Mouse (Mus musculus) stomach, embryonic 16.5 days (tissue): ENCODE data around the gene Foxo3. TPM values are rescaled to one million over a fixed set of nuclear protein-coding genes. Genes with fewer than 3 reads are reported as not detected.

Experiments used
- ATAC-seq: fragments of 200-750 bp; cut with Nextera tagmentation; 2 replicates; pipeline ENCODE4 v1.8.0; 2017; ENCODE audit warnings: moderate number of reproducible peaks, moderate TSS enrichment; ENCODE audit not compliant: insufficient read depth, low FRiP score
- H3K27ac ChIP-seq: fragments of 300-500 bp; sonication (generic); 2 replicates; pipeline ENCODE4 v1.5.1; 2014; ENCODE audit warnings: low read length
- H3K27me3 ChIP-seq: fragments of 300-500 bp; sonication (generic); 2 replicates; pipeline ENCODE4 v1.6.1; 2014; ENCODE audit warnings: low read length, control low read depth, mixed read lengths; ENCODE audit not compliant: control insufficient read depth, insufficient read depth
- H3K36me3 ChIP-seq: fragments of 300-500 bp; sonication (generic); 2 replicates; pipeline ENCODE4 v1.6.1; 2014; ENCODE audit warnings: low read length; ENCODE audit not compliant: control insufficient read depth, insufficient read depth
- H3K4me1 ChIP-seq: fragments of 300-500 bp; sonication (generic); 2 replicates; pipeline ENCODE4 v1.6.1; 2014; ENCODE audit warnings: low read length, control low read depth, mixed read lengths; ENCODE audit not compliant: control insufficient read depth, insufficient read depth
- H3K4me2 ChIP-seq: fragments of 300-500 bp; sonication (generic); 2 replicates; pipeline ENCODE4 v1.6.1; 2014; ENCODE audit warnings: low read depth, low read length, mixed read lengths
- H3K4me3 ChIP-seq: fragments of 300-500 bp; sonication (generic); replicated peaks from 2 replicates; pipeline ENCODE4 v1.5.1; 2014; ENCODE audit warnings: mild to moderate bottlenecking, low read length
- H3K9ac ChIP-seq: fragments of 300-500 bp; sonication (generic); 2 replicates; pipeline ENCODE4 v1.6.1; 2014; ENCODE audit warnings: low read length
- H3K9me3 ChIP-seq: fragments of 300-500 bp; sonication (generic); replicated peaks from 2 replicates; pipeline ENCODE4 v1.6.1; 2016; ENCODE audit warnings: low read length, control low read depth; ENCODE audit not compliant: control insufficient read depth
- WGBS: fragments of 180-500 bp; shearing (Covaris S2); extraction: QIAGEN DNeasy Blood & Tissue Kit; methylation state at CpG from one replicate; pipeline ENCODE4 v1.1.7; 2014; 5-methylcytosine and 5-hydroxymethylcytosine counted together
- polyA plus RNA-seq: library from polyadenylated mRNA; unstranded; fragments of >200 nt; fragmentation: Nextera tagmentation; extraction: Ambion mirVana; gene quantifications from 2 replicates; pipeline ENCODE4 v1.2.1, GENCODE M21; 2015

Foxo3 gene
- polyA plus RNA-seq, 1 experiment from 2014 or later, result 7.2 TPM

DNA sequence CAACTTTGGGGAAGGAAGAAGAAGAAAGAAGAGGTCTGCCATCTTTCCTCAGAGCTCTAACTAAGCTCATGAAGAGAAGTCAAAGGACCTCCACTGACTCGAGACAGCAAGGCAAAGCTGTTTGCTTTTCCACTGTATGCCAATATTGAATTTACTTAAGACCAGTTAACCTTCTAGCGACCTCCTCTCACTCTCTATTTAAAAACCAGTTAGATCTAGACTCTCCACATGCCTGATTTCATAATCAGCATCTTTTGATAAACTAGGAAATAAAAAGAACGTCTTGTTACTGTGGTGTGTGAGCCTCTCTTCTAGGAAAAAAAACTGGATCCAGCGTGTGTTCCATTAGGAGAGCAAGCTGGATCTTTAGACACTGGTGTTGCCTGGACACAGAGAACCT, 28.4 kb downstream of the Foxo3 start:
- Histone ChIP-seq H3K9ac (no peak overlapping the region), H3K27ac (peak overlapping the region; percentile 70), H3K4me1 (peaks cover 60% of the 10 kb centered on the region), H3K9me3 (no peaks in the 10 kb centered on the region), H3K36me3 (no peaks in the 10 kb centered on the region), H3K4me2 (peak overlapping the region; percentile 25), H3K4me3 (no peak overlapping the region), H3K27me3 (no peaks in the 10 kb centered on the region)
- WGBS, result 38% methylated on average over 4 of the region's 4 CpGs
- ATAC-seq, result peak; percentile 44; the same call in 1 of the 2 replicates

DNA sequence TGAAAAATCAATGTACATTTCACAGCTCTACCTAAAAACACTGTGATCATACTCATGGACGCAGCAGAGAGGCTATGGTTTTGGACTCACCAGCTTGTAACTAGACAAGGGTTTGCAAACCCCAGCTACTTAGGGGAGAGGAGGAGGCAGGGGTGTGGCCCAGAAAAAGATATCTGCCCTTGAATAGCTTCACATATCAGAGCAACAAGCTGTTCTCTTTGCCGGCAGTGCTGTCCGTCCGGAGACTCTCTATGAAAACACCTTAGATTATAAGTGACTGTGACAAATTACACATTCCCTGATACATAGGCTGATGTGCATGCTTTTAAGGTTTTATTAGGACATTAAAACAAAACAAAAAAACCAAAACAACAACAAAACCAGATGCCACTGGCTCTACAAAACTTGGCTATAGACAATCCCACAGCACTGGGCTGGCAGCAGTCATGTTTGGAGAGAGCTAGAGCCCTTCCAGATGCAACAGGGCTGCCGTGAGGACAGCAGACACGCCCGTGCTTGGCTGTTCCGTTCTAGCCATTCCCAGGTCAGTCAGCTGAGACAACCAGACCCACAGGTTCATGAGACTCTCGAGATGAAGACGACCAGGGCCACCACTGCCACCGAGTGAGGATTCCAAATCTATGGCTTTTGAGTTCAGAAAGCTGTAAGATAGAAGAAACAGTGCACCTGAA, 29.3 kb downstream of the Foxo3 start:
- no peaks in the 10 kb centered on the region for H3K36me3 ChIP-seq
- 0 out of 2 replicates have a peak overlapping the region, but pooled peaks have one; percentile 25 for H3K4me2 ChIP-seq
- H3K27me3 ChIP-seq, result no peaks in the 10 kb centered on the region
- ATAC-seq, result no peak
- no peak overlapping the region for H3K9ac ChIP-seq
- peaks cover 60% of the 10 kb centered on the region for H3K4me1 ChIP-seq
- H3K4me3 ChIP-seq, result no peak overlapping the region
- H3K9me3 ChIP-seq, result no peaks in the 10 kb centered on the region
- peak overlapping the region; percentile 38 for H3K27ac ChIP-seq
- 44% methylated on average over 11 of the region's 11 CpGs for WGBS

DNA sequence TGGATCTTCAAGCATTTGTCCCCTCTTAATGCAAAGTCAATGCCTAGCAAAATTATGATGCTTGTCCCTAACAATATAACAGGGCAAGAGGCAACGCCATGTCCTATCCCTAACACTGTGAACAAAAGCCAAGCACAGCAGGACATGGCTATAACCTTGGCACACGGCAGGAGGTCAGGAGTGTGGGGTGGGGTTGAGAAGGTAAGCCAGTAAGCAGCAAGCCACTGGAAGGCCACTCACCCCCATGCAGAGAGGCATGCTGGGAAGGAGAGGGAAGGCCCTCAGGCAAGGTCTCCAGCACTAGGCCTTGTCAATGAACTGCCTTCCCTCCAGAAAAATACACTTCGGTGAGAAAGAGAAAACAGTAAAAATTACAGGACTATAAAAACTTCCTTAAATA, 30.1 kb downstream of the Foxo3 start:
- no peak overlapping the region for H3K9ac ChIP-seq
- peaks cover 52% of the 10 kb centered on the region for H3K4me1 ChIP-seq
- ATAC-seq, result no peak
- H3K4me2 ChIP-seq, result no peak overlapping the region
- H3K27ac ChIP-seq, result no peak overlapping the region
- no peak overlapping the region for H3K4me3 ChIP-seq
- no peaks in the 10 kb centered on the region for H3K9me3 ChIP-seq
- H3K27me3 ChIP-seq, result no peaks in the 10 kb centered on the region
- H3K36me3 ChIP-seq, result no peaks in the 10 kb centered on the region
- WGBS, result 70% methylated on average over 3 of the region's 3 CpGs

DNA sequence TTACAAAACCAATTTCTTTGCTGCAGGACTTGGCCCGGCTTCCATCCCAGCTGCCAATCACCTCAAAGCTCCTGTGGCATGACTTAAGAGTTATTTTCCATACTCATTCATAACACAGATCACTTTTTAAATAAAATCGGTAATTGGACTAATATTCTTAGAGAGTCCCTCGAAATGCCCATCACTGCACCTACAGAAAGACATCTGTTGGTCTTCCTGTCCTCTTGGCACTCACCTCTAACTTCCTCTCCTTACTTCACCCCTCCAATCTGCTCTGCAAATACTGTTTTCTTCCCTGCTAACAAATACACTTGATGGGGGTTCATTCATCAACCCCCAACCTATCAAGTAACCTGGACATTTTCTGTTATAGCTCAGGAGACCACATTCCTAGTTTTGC, 30.9 kb downstream of the Foxo3 start:
- Histone ChIP-seq H3K27me3 (no peaks in the 10 kb centered on the region), H3K4me3 (no peak overlapping the region), H3K27ac (no peak overlapping the region), H3K9ac (no peak overlapping the region), H3K36me3 (no peaks in the 10 kb centered on the region), H3K4me1 (peaks cover 44% of the 10 kb centered on the region), H3K9me3 (no peaks in the 10 kb centered on the region), H3K4me2 (no peak overlapping the region)
- ATAC-seq, result no peak
- WGBS, result 89% methylated on average over 3 of the region's 3 CpGs

DNA sequence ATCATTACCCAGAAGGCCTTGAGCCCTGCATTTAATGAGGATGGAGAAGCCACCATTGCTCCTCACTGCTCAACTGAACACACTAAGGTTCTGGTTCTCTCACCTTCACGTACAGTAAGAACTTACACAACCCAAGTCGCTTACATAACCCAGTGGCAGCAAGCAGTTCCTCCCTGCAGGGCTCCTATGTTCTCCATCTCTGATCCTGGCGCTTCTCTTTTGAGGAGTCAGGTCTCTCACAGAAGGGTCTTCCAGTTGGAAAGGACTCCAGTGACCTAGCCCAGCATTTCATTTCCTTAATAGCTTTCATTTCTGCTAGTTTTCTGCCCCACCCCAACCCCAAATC, 31.3 kb downstream of the Foxo3 start:
- Histone ChIP-seq H3K27ac (no peak overlapping the region), H3K4me1 (peaks cover 40% of the 10 kb centered on the region), H3K4me3 (no peak overlapping the region), H3K9me3 (no peaks in the 10 kb centered on the region), H3K9ac (no peak overlapping the region), H3K27me3 (no peaks in the 10 kb centered on the region), H3K4me2 (no peak overlapping the region), H3K36me3 (no peaks in the 10 kb centered on the region)
- ATAC-seq, result no peak
- 83% methylated on average over 3 of the region's 3 CpGs for WGBS

DNA sequence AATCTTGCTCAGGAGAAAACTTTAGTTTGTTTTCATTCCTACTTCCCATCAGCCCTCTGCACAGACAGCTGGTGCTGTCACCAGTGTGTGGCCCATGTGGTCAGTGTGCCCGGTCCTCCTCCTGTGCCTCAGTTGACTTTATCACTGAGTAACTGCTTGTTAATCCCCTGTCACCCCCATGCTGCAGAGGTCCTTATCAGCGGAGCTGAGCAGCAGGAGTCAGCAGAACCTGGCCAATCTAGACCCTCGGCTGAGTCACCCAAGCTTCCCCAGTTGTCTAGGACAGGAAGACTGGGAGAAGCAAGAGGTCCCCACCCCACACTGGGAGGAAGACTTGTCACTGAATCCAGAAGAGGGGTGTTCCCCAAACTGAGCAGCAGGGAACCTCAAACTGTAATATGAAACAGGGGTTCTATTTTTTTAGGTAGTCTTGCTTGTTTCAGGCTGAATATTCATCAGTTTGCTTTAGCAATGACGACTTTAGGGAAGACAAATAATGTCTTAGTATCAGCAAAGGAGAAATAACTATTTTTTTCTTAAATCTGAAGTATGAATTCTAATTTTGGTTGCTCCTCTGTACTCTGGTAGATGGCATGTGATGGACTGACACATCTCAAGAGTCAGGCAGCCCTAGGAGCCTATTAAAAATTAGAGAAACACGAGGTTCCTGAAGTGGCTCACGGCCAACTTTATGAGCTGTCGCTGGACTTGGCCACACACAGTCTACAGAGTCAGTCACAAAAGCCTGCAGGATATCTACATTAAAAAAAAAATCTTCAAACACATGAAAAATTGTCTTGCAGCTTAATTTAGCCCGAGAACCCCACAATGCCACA, 31.9 kb downstream of the Foxo3 start:
- no peaks in the 10 kb centered on the region for H3K36me3 ChIP-seq
- H3K9me3 ChIP-seq, result no peaks in the 10 kb centered on the region
- H3K9ac ChIP-seq, result no peak overlapping the region
- peak; percentile 45; the same call in 1 of the 2 replicates for ATAC-seq
- no peak overlapping the region for H3K4me3 ChIP-seq
- no peak overlapping the region for H3K4me2 ChIP-seq
- 57% methylated on average over 8 of the region's 8 CpGs for WGBS
- peaks cover 37% of the 10 kb centered on the region for H3K4me1 ChIP-seq
- H3K27ac ChIP-seq, result no peak overlapping the region
- H3K27me3 ChIP-seq, result no peaks in the 10 kb centered on the region

DNA sequence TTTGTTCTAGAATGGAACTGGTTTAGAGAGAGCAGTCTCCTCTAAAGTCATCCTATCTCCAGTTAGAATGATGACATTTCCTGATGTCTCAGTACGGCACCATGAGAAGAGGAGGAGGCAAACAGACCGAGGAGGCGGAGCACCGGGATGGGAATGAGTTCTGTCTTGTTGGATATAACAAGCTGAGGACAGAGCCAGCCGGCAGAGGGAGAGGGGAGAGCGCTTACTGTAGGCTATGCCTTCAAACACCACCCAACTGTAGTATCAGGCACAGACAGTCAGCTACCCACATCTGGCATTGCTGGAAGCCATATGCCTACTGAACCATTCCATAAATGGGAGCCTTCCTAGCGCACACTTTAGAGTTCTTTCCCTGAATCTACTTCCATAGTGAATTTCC, 32.6 kb downstream of the Foxo3 start:
- ATAC-seq, result no peak
- Histone ChIP-seq H3K9me3 (no peaks in the 10 kb centered on the region), H3K4me1 (peaks cover 36% of the 10 kb centered on the region), H3K27me3 (no peaks in the 10 kb centered on the region), H3K27ac (no peak overlapping the region), H3K4me2 (no peak overlapping the region), H3K36me3 (no peaks in the 10 kb centered on the region), H3K4me3 (no peak overlapping the region), H3K9ac (no peak overlapping the region)
- 86% methylated on average over 7 of the region's 7 CpGs for WGBS

DNA sequence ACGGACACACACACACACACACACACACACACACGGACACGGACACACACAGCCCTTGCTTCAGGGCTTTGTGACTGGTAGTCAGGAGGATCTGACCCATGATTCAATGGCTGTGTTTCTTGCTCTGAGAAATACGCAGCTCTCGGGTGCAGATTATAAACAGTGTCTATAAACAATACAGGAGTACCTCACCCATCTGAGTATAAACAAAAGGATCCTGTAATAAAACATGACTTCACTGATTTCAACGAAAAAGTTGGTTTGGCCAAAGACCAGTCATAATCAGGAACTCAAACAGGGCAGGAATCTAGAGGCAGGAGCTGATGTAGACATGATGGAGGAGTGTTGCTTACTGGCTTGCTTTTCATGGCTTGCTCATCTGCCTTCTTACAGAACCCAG, 34.1 kb downstream of the Foxo3 start:
- Histone ChIP-seq H3K4me3 (no peak overlapping the region), H3K27me3 (no peaks in the 10 kb centered on the region), H3K9ac (no peak overlapping the region), H3K9me3 (no peaks in the 10 kb centered on the region), H3K27ac (no peak overlapping the region), H3K4me2 (no peak overlapping the region), H3K4me1 (peaks cover 29% of the 10 kb centered on the region), H3K36me3 (no peaks in the 10 kb centered on the region)
- 63% methylated on average over 6 of the region's 6 CpGs for WGBS
- no peak for ATAC-seq

DNA sequence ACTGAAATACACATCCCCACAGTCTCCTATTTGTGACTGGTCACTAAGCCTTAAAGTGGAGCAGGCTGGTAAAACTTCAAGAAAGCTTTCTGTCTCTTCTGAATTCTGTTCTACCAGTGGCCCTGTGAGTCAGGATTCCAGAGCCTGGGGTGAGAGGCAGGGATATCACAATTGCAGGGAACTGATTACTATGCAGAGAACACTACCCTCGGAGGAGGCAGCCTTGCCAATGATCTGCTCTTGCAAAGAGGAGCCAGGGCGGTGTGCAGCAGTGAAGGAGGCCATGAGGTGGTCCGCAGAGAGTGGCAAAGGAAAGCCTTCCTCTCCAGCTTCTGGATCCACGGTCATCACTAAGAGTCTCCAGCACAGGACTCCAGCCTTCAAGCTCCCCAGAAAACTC, 34.8 kb downstream of the Foxo3 start:
- no peak overlapping the region for H3K4me3 ChIP-seq
- no peak overlapping the region for H3K9ac ChIP-seq
- H3K9me3 ChIP-seq, result no peaks in the 10 kb centered on the region
- H3K27ac ChIP-seq, result no peak overlapping the region
- WGBS, result 86% methylated on average over 4 of the region's 4 CpGs
- H3K4me2 ChIP-seq, result no peak overlapping the region
- no peak for ATAC-seq
- H3K36me3 ChIP-seq, result no peaks in the 10 kb centered on the region
- no peaks in the 10 kb centered on the region for H3K27me3 ChIP-seq
- peaks cover 22% of the 10 kb centered on the region for H3K4me1 ChIP-seq
